In genomic region chr19:18589276-18589675, GRCm38 (mm10) we compare ENCODE assay signal across 25 mouse cellular contexts. TPM values are rescaled to one million over a fixed set of nuclear protein-coding genes. Genes with fewer than 3 reads are reported as not detected.
A peak's percentile ranks its signal among the peaks of the same experiment; 100 is the strongest.
DNase-seq lines count a peak whose midpoint lies in the region; ATAC-seq and TF ChIP-seq lines count a peak whose summit lies in the region.
"Had no signal": no experiment of that assay in that cellular context is flagged by ENCODE, and none has a peak within 500 bp of the region (broad histone marks: within the 10 kb centered on the region; RNA-seq: fewer than 3 reads in every experiment).

No protein-coding gene starts in this region.

- H3K4me2 ChIP-seq in forebrain, postnatal 0 days (ENCODE audit: low read depth): no peak overlapping the region
- H3K4me2 ChIP-seq in forebrain, embryonic 14.5 days (ENCODE audit: low read length): no peak overlapping the region
- H3K4me2 ChIP-seq in lung, embryonic 15.5 days: no peak overlapping the region
- no peak overlapping the region for H3K4me2 ChIP-seq in lung, postnatal 0 days (replicated peaks; ENCODE audit: low read depth, low read length)
- H3K4me2 ChIP-seq in midbrain, embryonic 11.5 days: no peak overlapping the region
- no peak overlapping the region for H3K4me2 ChIP-seq in midbrain, embryonic 16.5 days (ENCODE audit: low read length)
- H3K4me2 ChIP-seq: embryonic facial prominence, embryonic 12.5 days; forebrain, embryonic 13.5 days had no signal

- no peak for TF ChIP-seq EP300 in lung, postnatal 0 days (IDR thresholded peaks at IDR 0.05)

- peak; percentile 36 for DNase-seq in forebrain, postnatal 0 days
- no peak for DNase-seq in forebrain, embryonic 14.5 days (ENCODE audit: low spot score)
- no peak for DNase-seq in lung, postnatal 25 days (ENCODE audit: low spot score)
- no peak for DNase-seq in lung, postnatal 0 days (ENCODE audit: low spot score)
- no peak for DNase-seq in lung, postnatal 4 days
- DNase-seq in midbrain, embryonic 11.5 days (ENCODE audit: low spot score, missing footprints): peak; percentile 71
- DNase-seq: adrenal gland, adult 8-10 months; adrenal gland, postnatal 14 days; adrenal gland, postnatal 36 days; B cell, adult 2 months; cerebellum, adult 11-12 months; cerebellum, adult 2 months; cerebellum, adult 9-10 months; cerebellum, postnatal 10 days; cerebellum, postnatal 25 days had no signal

- H3K4me1 ChIP-seq in forebrain, postnatal 0 days (ENCODE audit: insufficient read depth): no peaks in the 10 kb centered on the region
- H3K4me1 ChIP-seq in forebrain, embryonic 14.5 days (ENCODE audit: control insufficient read depth, insufficient read depth, low read length): no peaks in the 10 kb centered on the region
- peaks cover 23% of the 10 kb centered on the region for H3K4me1 ChIP-seq in lung, embryonic 15.5 days
- no peaks in the 10 kb centered on the region; the same call in 1 of the 2 replicates for H3K4me1 ChIP-seq in lung, postnatal 0 days (ENCODE audit: insufficient read depth, low read depth, low read length)
- peaks cover 4% of the 10 kb centered on the region; the same call in 1 of the 2 replicates for H3K4me1 ChIP-seq in midbrain, embryonic 11.5 days (ENCODE audit: control insufficient read depth, insufficient read depth, low read length)
- peaks cover 12% of the 10 kb centered on the region for H3K4me1 ChIP-seq in midbrain, embryonic 16.5 days (ENCODE audit: control insufficient read depth, insufficient read depth, low read length)

- no peak for ATAC-seq in forebrain, postnatal 0 days
- ATAC-seq in forebrain, embryonic 14.5 days: no peak
- ATAC-seq in lung, embryonic 15.5 days (ENCODE audit: borderline replicate concordance, extremely low read depth, low FRiP score, low TSS enrichment): no peak
- ATAC-seq in lung, postnatal 0 days: no peak
- no peak for ATAC-seq in midbrain, embryonic 11.5 days (ENCODE audit: low FRiP score)
- no peak for ATAC-seq in midbrain, embryonic 16.5 days
- ATAC-seq: activated CD4-positive, CD25-positive, alpha-beta regulatory T cell, adult 4 months; CD4-positive, CD25-positive, alpha-beta regulatory T cell, adult 4 months; forebrain, embryonic 13.5 days; Patski had no signal

- H3K27ac ChIP-seq in forebrain, postnatal 0 days (ENCODE audit: low read depth, low read length): no peak overlapping the region
- no peak overlapping the region for H3K27ac ChIP-seq in forebrain, embryonic 14.5 days (ENCODE audit: low read depth, low read length)
- H3K27ac ChIP-seq in lung, embryonic 15.5 days: peak overlapping the region; percentile 41; the same call in 1 of the 2 replicates
- H3K27ac ChIP-seq in lung, postnatal 0 days (ENCODE audit: low read length): 0 out of 2 replicates have a peak overlapping the region, but pooled peaks have one; percentile 32
- H3K27ac ChIP-seq in midbrain, embryonic 11.5 days (ENCODE audit: low read depth, low read length): no peak overlapping the region
- no peak overlapping the region for H3K27ac ChIP-seq in midbrain, embryonic 16.5 days (ENCODE audit: low read length)
- H3K27ac ChIP-seq: embryonic facial prominence, embryonic 10.5 days; embryonic facial prominence, embryonic 12.5 days; forebrain, embryonic 13.5 days had no signal

- no peaks in the 10 kb centered on the region for H3K27me3 ChIP-seq in forebrain, postnatal 0 days (ENCODE audit: insufficient read depth, low read length)
- no peaks in the 10 kb centered on the region for H3K27me3 ChIP-seq in forebrain, embryonic 14.5 days (replicated peaks; ENCODE audit: control insufficient read depth, insufficient read depth, low read length)
- H3K27me3 ChIP-seq in lung, embryonic 15.5 days: no peaks in the 10 kb centered on the region
- H3K27me3 ChIP-seq in lung, postnatal 0 days (replicated peaks; ENCODE audit: insufficient read depth, low read length): no peaks in the 10 kb centered on the region
- H3K27me3 ChIP-seq in midbrain, embryonic 11.5 days (ENCODE audit: control insufficient read depth, insufficient read depth, low read length): no peaks in the 10 kb centered on the region
- no peaks in the 10 kb centered on the region for H3K27me3 ChIP-seq in midbrain, embryonic 16.5 days (ENCODE audit: control insufficient read depth, insufficient read depth, low read depth, low read length)
- H3K27me3 ChIP-seq: CH12.LX; embryonic facial prominence, embryonic 12.5 days; forebrain, embryonic 13.5 days; Patski had no signal

- no peaks in the 10 kb centered on the region for H3K36me3 ChIP-seq in forebrain, postnatal 0 days (ENCODE audit: insufficient read depth)
- H3K36me3 ChIP-seq in forebrain, embryonic 14.5 days (ENCODE audit: control insufficient read depth, insufficient read depth, low read length): no peaks in the 10 kb centered on the region
- H3K36me3 ChIP-seq in lung, embryonic 15.5 days: 0 out of 2 replicates have a peak, but pooled peaks cover 4% of the 10 kb centered on the region
- peaks cover 4% of the 10 kb centered on the region for H3K36me3 ChIP-seq in lung, postnatal 0 days (ENCODE audit: insufficient read depth, low read length)
- no peaks in the 10 kb centered on the region for H3K36me3 ChIP-seq in midbrain, embryonic 11.5 days (ENCODE audit: control insufficient read depth, insufficient read depth, low read length)
- no peaks in the 10 kb centered on the region for H3K36me3 ChIP-seq in midbrain, embryonic 16.5 days (ENCODE audit: control insufficient read depth, insufficient read depth, low read length)
- H3K36me3 ChIP-seq: embryonic facial prominence, embryonic 12.5 days had no signal

- no peak for TF ChIP-seq CTCF in forebrain, postnatal 0 days (IDR thresholded peaks at IDR 0.05; ENCODE audit: low read depth)
- TF ChIP-seq CTCF in lung, postnatal 0 days (IDR thresholded peaks at IDR 0.05): no peak

- H3K9ac ChIP-seq in forebrain, postnatal 0 days: no peak overlapping the region
- no peak overlapping the region for H3K9ac ChIP-seq in forebrain, embryonic 14.5 days (ENCODE audit: low read length)
- no peak overlapping the region for H3K9ac ChIP-seq in lung, embryonic 15.5 days
- H3K9ac ChIP-seq in lung, postnatal 0 days (replicated peaks; ENCODE audit: low read depth): no peak overlapping the region
- no peak overlapping the region for H3K9ac ChIP-seq in midbrain, embryonic 11.5 days (ENCODE audit: low read length)
- no peak overlapping the region for H3K9ac ChIP-seq in midbrain, embryonic 16.5 days (ENCODE audit: low read depth, low read length)
- H3K9ac ChIP-seq: embryonic facial prominence, embryonic 12.5 days; forebrain, embryonic 13.5 days had no signal

- no peak overlapping the region for H3K4me3 ChIP-seq in forebrain, postnatal 0 days (ENCODE audit: low read depth, low read length)
- H3K4me3 ChIP-seq in forebrain, embryonic 14.5 days (ENCODE audit: low read depth, low read length): no peak overlapping the region
- H3K4me3 ChIP-seq in lung, embryonic 15.5 days: no peak overlapping the region
- H3K4me3 ChIP-seq in lung, postnatal 0 days (ENCODE audit: low read depth, low read length): no peak overlapping the region
- H3K4me3 ChIP-seq in midbrain, embryonic 11.5 days (ENCODE audit: low read depth, low read length): no peak overlapping the region
- no peak overlapping the region for H3K4me3 ChIP-seq in midbrain, embryonic 16.5 days (ENCODE audit: low read depth, low read length)
- H3K4me3 ChIP-seq: embryonic facial prominence, embryonic 10.5 days; embryonic facial prominence, embryonic 12.5 days; forebrain, embryonic 13.5 days had no signal

- WGBS in forebrain, postnatal 0 days: 89% methylated on average over 8 of the region's 8 CpGs
- WGBS in forebrain, embryonic 14.5 days: 93% methylated on average over 8 of the region's 8 CpGs
- 72% methylated on average over 8 of the region's 8 CpGs for WGBS in lung, embryonic 15.5 days
- 68% methylated on average over 8 of the region's 8 CpGs for WGBS in lung, postnatal 0 days
- whole genome bisulfite sequencing in midbrain, embryonic 11.5 days: 94% methylated on average over 8 of the region's 8 CpGs
- 93% methylated on average over 8 of the region's 8 CpGs for WGBS in midbrain, embryonic 16.5 days

- H3K9me3 ChIP-seq in forebrain, postnatal 0 days (ENCODE audit: low read length): no peaks in the 10 kb centered on the region
- no peaks in the 10 kb centered on the region for H3K9me3 ChIP-seq in forebrain, embryonic 14.5 days (replicated peaks; ENCODE audit: control insufficient read depth, low read length)
- H3K9me3 ChIP-seq in lung, embryonic 15.5 days: no peaks in the 10 kb centered on the region
- no peaks in the 10 kb centered on the region for H3K9me3 ChIP-seq in lung, postnatal 0 days (ENCODE audit: low read length)
- no peaks in the 10 kb centered on the region for H3K9me3 ChIP-seq in midbrain, embryonic 11.5 days (ENCODE audit: control insufficient read depth, low read length)
- no peaks in the 10 kb centered on the region for H3K9me3 ChIP-seq in midbrain, embryonic 16.5 days (replicated peaks; ENCODE audit: control insufficient read depth, low read length, poor library complexity, severe bottlenecking)
- H3K9me3 ChIP-seq: embryonic facial prominence, embryonic 10.5 days; embryonic facial prominence, embryonic 12.5 days; forebrain, embryonic 13.5 days; G1E had no signal

RNA-seq across cellular contexts. Expression of gene Ostf1, which starts 42.3 kb away (rescaled TPM):
- 29.9 and 30.8 TPM in 2 replicates for total RNA-seq in forebrain, postnatal 0 days (2014; rRNA removed)
- 37.7 and 39.0 TPM in 2 replicates for polyA plus RNA-seq in forebrain, postnatal 0 days (2015; fragmentation: Nextera tagmentation; extraction: Ambion mirVana)
- polyA plus RNA-seq in forebrain, embryonic 14.5 days (2014; fragmentation: Nextera tagmentation; extraction: Ambion mirVana): 39.7 and 40.6 TPM in 2 replicates
- 102 and 103 TPM in 2 replicates for polyA plus RNA-seq in lung, embryonic 15.5 days (2015; fragmentation: Nextera tagmentation; extraction: Ambion mirVana)
- 215 and 248 TPM in 2 replicates for polyA plus RNA-seq in lung, postnatal 0 days (2015; fragmentation: Nextera tagmentation; extraction: Ambion mirVana)
- polyA plus RNA-seq in midbrain, embryonic 11.5 days (2014; fragmentation: Nextera tagmentation; extraction: Ambion mirVana): 46.1 and 48.8 TPM in 2 replicates
- polyA plus RNA-seq in midbrain, embryonic 16.5 days (2015; fragmentation: Nextera tagmentation; extraction: Ambion mirVana): 32.1 and 32.2 TPM in 2 replicates

RNA-seq across cellular contexts. Expression of gene Nmrk1, which starts 42.5 kb away (rescaled TPM):
- total RNA-seq in forebrain, postnatal 0 days (2014; rRNA removed): 3.0 and 3.6 TPM in 2 replicates
- polyA plus RNA-seq in forebrain, postnatal 0 days (2015; fragmentation: Nextera tagmentation; extraction: Ambion mirVana): 2.1 and 4.8 TPM in 2 replicates
- 2.1 and 2.2 TPM in 2 replicates for polyA plus RNA-seq in forebrain, embryonic 14.5 days (2014; fragmentation: Nextera tagmentation; extraction: Ambion mirVana)
- 8.8 and 11.0 TPM in 2 replicates for polyA plus RNA-seq in lung, embryonic 15.5 days (2015; fragmentation: Nextera tagmentation; extraction: Ambion mirVana)
- polyA plus RNA-seq in lung, postnatal 0 days (2015; fragmentation: Nextera tagmentation; extraction: Ambion mirVana): 5.0 and 7.4 TPM in 2 replicates
- 4.9 and 5.8 TPM in 2 replicates for polyA plus RNA-seq in midbrain, embryonic 11.5 days (2014; fragmentation: Nextera tagmentation; extraction: Ambion mirVana)
- polyA plus RNA-seq in midbrain, embryonic 16.5 days (2015; fragmentation: Nextera tagmentation; extraction: Ambion mirVana): 6.2 and 6.7 TPM in 2 replicates

Comparison
In these comparisons a context has a peak if more than half of its experiments do, and no peak if none do; other contexts are left out.
1. DNase-seq: peak in forebrain, postnatal 0 days (single experiment) and midbrain, embryonic 11.5 days (single experiment); none in forebrain, embryonic 14.5 days (single experiment), lung, postnatal 25 days (single experiment), lung, postnatal 0 days (single experiment) and lung, postnatal 4 days (0 of 2).
2. H3K27ac ChIP-seq: peak in lung, embryonic 15.5 days (single experiment) and lung, postnatal 0 days (single experiment); none in forebrain, postnatal 0 days (single experiment), forebrain, embryonic 14.5 days (single experiment), midbrain, embryonic 11.5 days (single experiment) and midbrain, embryonic 16.5 days (single experiment).